Mouse (Mus musculus) neural tube, embryonic 11.5 days (tissue): ENCODE results near the gene Cmah. TPM values are rescaled to one million over a fixed set of nuclear protein-coding genes. Genes with fewer than 3 reads are reported as not detected.

ENCODE experiments used
- ATAC-seq: fragments of 200-750 bp; cut with Nextera tagmentation; 2 replicates; pipeline ENCODE4 v1.8.0; 2017; ENCODE audit warnings: moderate number of reproducible peaks, mild to moderate bottlenecking, moderate TSS enrichment, moderate library complexity; ENCODE audit not compliant: insufficient read depth, low FRiP score, low TSS enrichment
- DNase-seq: peaks from one replicate; pipeline ENCODE4 v3.0.0-alpha.2; 2015; ENCODE audit warnings: low spot score
- H3K27ac ChIP-seq: fragments of 300-500 bp; sonication (generic); 2 replicates; pipeline ENCODE4 v1.5.1; 2014; ENCODE audit warnings: low read depth, mild to moderate bottlenecking, low read length
- H3K27me3 ChIP-seq: fragments of 300-500 bp; sonication (generic); 2 replicates; pipeline ENCODE4 v1.6.1; 2014; ENCODE audit warnings: mild to moderate bottlenecking, low read length, mixed read lengths; ENCODE audit not compliant: control insufficient read depth, insufficient read depth
- H3K36me3 ChIP-seq: fragments of 300-500 bp; sonication (generic); 2 replicates; pipeline ENCODE4 v1.6.1; 2014; ENCODE audit warnings: mild to moderate bottlenecking, low read length, moderate library complexity, mixed read lengths; ENCODE audit not compliant: control insufficient read depth, insufficient read depth
- H3K4me1 ChIP-seq: fragments of 300-500 bp; sonication (generic); 2 replicates; pipeline ENCODE4 v1.6.1; 2014; ENCODE audit warnings: low read length, mixed read lengths; ENCODE audit not compliant: control insufficient read depth, insufficient read depth
- H3K4me2 ChIP-seq: fragments of 300-500 bp; sonication (generic); 2 replicates; pipeline ENCODE4 v1.6.1; 2014; ENCODE audit warnings: low read depth, mild to moderate bottlenecking, moderate library complexity
- H3K4me3 ChIP-seq: fragments of 300-500 bp; sonication (generic); 2 replicates; pipeline ENCODE4 v1.5.1; 2014; ENCODE audit warnings: low read depth, low read length
- H3K9ac ChIP-seq: fragments of 300-500 bp; sonication (generic); 2 replicates; pipeline ENCODE4 v1.6.1; 2014; ENCODE audit warnings: mild to moderate bottlenecking, low read length
- H3K9me3 ChIP-seq: fragments of 300-500 bp; sonication (generic); 2 replicates; pipeline ENCODE4 v1.6.1; 2016; ENCODE audit warnings: low read length; ENCODE audit not compliant: control insufficient read depth
- WGBS: fragments of 180-500 bp; shearing (Covaris S2); extraction: QIAGEN DNeasy Blood & Tissue Kit; methylation state at CpG from one replicate; pipeline ENCODE4 v1.1.7; 2014; 5-methylcytosine and 5-hydroxymethylcytosine counted together
- polyA plus RNA-seq: library from polyadenylated mRNA; unstranded; fragments of >200 nt; fragmentation: Nextera tagmentation; extraction: Ambion mirVana; gene quantifications from 2 replicates; pipeline ENCODE4 v1.2.1, GENCODE M21; 2014

The Cmah gene
- polyA plus RNA-seq, 1 experiment from 2014 or later = 0.34 TPM

DNA sequence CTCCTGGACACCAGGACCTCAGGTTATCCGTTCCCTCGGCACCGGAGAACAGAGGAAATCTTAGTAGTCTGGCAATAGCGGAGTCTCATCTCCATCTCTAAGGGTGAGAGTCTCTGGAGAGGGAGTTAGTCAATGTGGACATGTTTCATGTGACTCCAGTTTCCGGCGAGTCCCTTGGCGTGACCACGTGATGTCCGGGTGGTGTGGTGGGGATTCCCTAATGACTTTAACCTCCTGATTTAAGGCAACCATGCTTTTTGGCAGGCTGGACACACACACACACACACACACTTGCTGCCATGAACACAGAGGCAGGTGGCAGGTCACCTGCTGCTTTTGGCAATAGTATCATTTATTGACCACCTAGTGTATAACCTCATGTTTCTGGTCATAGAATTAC lies 138.8 kb downstream of the Cmah start:
- ATAC-seq = no peak
- 94% methylated on average over 9 of the region's 9 CpGs for WGBS
- H3K27ac ChIP-seq = no peak overlapping the region
- H3K9ac ChIP-seq = no peak overlapping the region
- no peak for DNase-seq
- no peaks in the 10 kb centered on the region for H3K36me3 ChIP-seq
- H3K4me2 ChIP-seq = no peak overlapping the region
- no peak overlapping the region for H3K4me3 ChIP-seq
- no peaks in the 10 kb centered on the region for H3K9me3 ChIP-seq
- H3K27me3 ChIP-seq = no peaks in the 10 kb centered on the region
- no peaks in the 10 kb centered on the region for H3K4me1 ChIP-seq

- Histone ChIP-seq H3K9ac (no peak overlapping the region), H3K4me1 (no peaks in the 10 kb centered on the region), H3K4me2 (no peak overlapping the region), H3K9me3 (no peaks in the 10 kb centered on the region), H3K36me3 (no peaks in the 10 kb centered on the region), H3K27ac (no peak overlapping the region), H3K27me3 (no peaks in the 10 kb centered on the region), H3K4me3 (no peak overlapping the region)
- 83% methylated on average over 4 of the region's 4 CpGs for WGBS
- no peak for DNase-seq
- ATAC-seq = no peak
Measured at GRCm38 (mm10) chr13:24467806-24468205, 140.6 kb downstream of the Cmah start.

DNA sequence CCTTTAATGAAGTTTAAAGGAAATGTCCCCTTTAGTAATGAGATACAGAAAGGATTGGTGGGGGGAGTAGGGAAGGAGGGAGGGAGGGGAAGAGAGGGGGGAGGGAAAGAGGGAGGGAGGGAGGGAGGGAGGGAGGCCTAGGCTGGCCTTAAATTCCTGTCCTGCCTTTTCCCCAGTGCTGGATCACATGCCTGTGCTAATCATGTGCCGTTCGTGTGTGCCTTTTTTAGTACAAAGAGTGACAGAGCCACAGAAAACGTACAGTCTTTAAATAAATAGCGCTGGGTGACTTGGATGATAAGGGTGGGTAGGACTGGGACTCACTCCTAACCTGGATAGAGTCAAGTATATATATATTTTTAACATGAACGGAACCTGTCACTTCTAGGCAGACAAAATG lies 150.4 kb downstream of the Cmah start:
- Histone ChIP-seq H3K27ac (no peak overlapping the region), H3K4me2 (no peak overlapping the region), H3K9me3 (no peaks in the 10 kb centered on the region), H3K36me3 (no peaks in the 10 kb centered on the region), H3K4me3 (no peak overlapping the region), H3K9ac (no peak overlapping the region), H3K4me1 (no peaks in the 10 kb centered on the region), H3K27me3 (no peaks in the 10 kb centered on the region)
- WGBS = 82% methylated on average over 5 of the region's 5 CpGs
- ATAC-seq (no peak), DNase-seq (no peak)

DNA sequence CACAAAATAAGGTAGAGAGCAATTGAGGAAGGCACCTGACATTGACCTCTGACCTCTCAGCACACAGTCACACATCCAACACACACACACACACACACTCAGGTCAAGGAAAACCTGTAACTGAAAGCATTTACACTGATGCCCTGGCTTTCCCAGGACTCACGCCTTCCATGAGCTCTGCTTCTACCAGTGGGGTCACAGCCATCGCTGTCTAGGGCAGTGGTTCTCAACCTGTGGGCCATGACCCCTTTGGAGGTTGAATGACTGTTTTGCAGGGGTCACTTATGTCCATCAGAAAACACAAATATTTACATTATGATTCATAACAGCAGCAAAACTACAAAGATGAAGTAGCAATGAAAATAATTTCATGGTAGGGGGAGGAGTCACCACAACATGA lies 152.3 kb downstream of the Cmah start:
- H3K9ac ChIP-seq = no peak overlapping the region
- no peak overlapping the region for H3K27ac ChIP-seq
- no peak overlapping the region for H3K4me3 ChIP-seq
- no peaks in the 10 kb centered on the region for H3K27me3 ChIP-seq
- no peak for DNase-seq
- 93% methylated on average over 2 of the region's 2 CpGs for WGBS
- no peaks in the 10 kb centered on the region for H3K36me3 ChIP-seq
- H3K4me2 ChIP-seq = no peak overlapping the region
- no peaks in the 10 kb centered on the region for H3K4me1 ChIP-seq
- no peaks in the 10 kb centered on the region for H3K9me3 ChIP-seq
- ATAC-seq = no peak

- DNase-seq (no peak), ATAC-seq (no peak)
- Histone ChIP-seq H3K4me1 (no peaks in the 10 kb centered on the region), H3K27me3 (no peaks in the 10 kb centered on the region), H3K4me2 (no peak overlapping the region), H3K4me3 (no peak overlapping the region), H3K9ac (no peak overlapping the region), H3K27ac (no peak overlapping the region), H3K9me3 (no peaks in the 10 kb centered on the region), H3K36me3 (no peaks in the 10 kb centered on the region)
- WGBS = 81% methylated on average over 6 of the region's 6 CpGs
Measured at GRCm38 (mm10) chr13:24480824-24481223, 153.6 kb downstream of the Cmah start.

- Histone ChIP-seq H3K4me2 (no peak overlapping the region), H3K27me3 (no peaks in the 10 kb centered on the region), H3K4me3 (no peak overlapping the region), H3K4me1 (no peaks in the 10 kb centered on the region), H3K36me3 (no peaks in the 10 kb centered on the region), H3K9me3 (no peaks in the 10 kb centered on the region), H3K27ac (no peak overlapping the region), H3K9ac (no peak overlapping the region)
- ATAC-seq (no peak; the same call in 1 of the 2 replicates), DNase-seq (peak; percentile 45)
- 64% methylated on average over 10 of the region's 10 CpGs for WGBS
Measured at GRCm38 (mm10) chr13:24481615-24482295, 154.6 kb downstream of the Cmah start.

GRCm38 (mm10) chr13:24483691-24484090 lies 156.5 kb downstream of the Cmah start:
- DNase-seq = no peak
- Histone ChIP-seq H3K4me1 (no peaks in the 10 kb centered on the region), H3K27me3 (no peaks in the 10 kb centered on the region), H3K9ac (no peak overlapping the region), H3K4me3 (no peak overlapping the region), H3K36me3 (no peaks in the 10 kb centered on the region), H3K9me3 (no peaks in the 10 kb centered on the region), H3K4me2 (no peak overlapping the region), H3K27ac (no peak overlapping the region)
- 92% methylated on average over 3 of the region's 3 CpGs for whole genome bisulfite sequencing
- ATAC-seq = no peak

GRCm38 (mm10) chr13:24484811-24485210 lies 157.6 kb downstream of the Cmah start:
- no peak overlapping the region for H3K4me2 ChIP-seq
- ATAC-seq = no peak
- WGBS = 92% methylated on average over 3 of the region's 3 CpGs

DNA sequence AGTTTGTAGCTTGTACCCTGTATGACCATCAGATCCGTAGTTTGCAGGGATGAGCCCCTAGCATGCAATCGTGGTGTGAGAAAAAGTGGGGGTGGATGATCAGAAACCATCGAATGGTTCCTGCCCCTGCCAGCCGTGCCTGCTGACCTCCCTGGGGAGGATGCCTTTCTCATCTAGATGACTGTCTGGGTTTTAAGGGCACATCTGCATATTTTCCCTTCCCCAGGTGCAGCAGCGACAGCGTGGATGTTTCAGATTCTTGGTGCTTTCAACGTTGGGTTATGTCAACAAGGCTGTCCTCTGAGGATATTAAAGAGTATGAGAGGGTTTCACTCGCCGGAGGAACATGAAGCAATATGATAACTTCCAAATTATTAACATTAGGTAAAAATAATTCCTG lies 158.8 kb downstream of the Cmah start:
- no peak overlapping the region for H3K9ac ChIP-seq
- no peaks in the 10 kb centered on the region for H3K9me3 ChIP-seq
- no peak overlapping the region for H3K4me3 ChIP-seq
- WGBS = 69% methylated on average over 9 of the region's 9 CpGs
- no peaks in the 10 kb centered on the region for H3K36me3 ChIP-seq
- ATAC-seq (no peak), DNase-seq (no peak)
- H3K4me2 ChIP-seq = no peak overlapping the region
- H3K27me3 ChIP-seq = no peaks in the 10 kb centered on the region
- no peaks in the 10 kb centered on the region for H3K4me1 ChIP-seq
- H3K27ac ChIP-seq = no peak overlapping the region

More at GRCm38 (mm10) chr13:24484811-24485210, 157.6 kb downstream of the Cmah start:
- no peaks in the 10 kb centered on the region for H3K27me3 ChIP-seq
- H3K27ac ChIP-seq = no peak overlapping the region
- H3K4me1 ChIP-seq = no peaks in the 10 kb centered on the region
- no peaks in the 10 kb centered on the region for H3K9me3 ChIP-seq
- no peak overlapping the region for H3K4me3 ChIP-seq
- no peak overlapping the region for H3K9ac ChIP-seq
- no peaks in the 10 kb centered on the region for H3K36me3 ChIP-seq
- no peak for DNase-seq
